Mouse (Mus musculus) thymus, postnatal 25 days (tissue): Measurements from ENCODE around the gene Rpl5.
A peak's percentile ranks its signal among the peaks of the same experiment; 100 is the strongest.

ENCODE experiments used
- DNase-seq: peaks from one replicate; pipeline ENCODE4 v3.0.0; 2022

The Rpl5 gene

GRCm38 (mm10) chr5:107946475-107946874 is 46.2 kb downstream of the Rpl5 start:
- no peak for DNase-seq

- no peak for DNase-seq
Observed at GRCm38 (mm10) chr5:107947548-107947947, 47.2 kb downstream of the Rpl5 start.

- DNase-seq: no peak
Observed at GRCm38 (mm10) chr5:107948899-107949298, 48.6 kb downstream of the Rpl5 start.

- no peak for DNase-seq
Observed at GRCm38 (mm10) chr5:107949607-107950006, 49.3 kb downstream of the Rpl5 start.

GRCm38 (mm10) chr5:107950643-107951042 is 50.3 kb downstream of the Rpl5 start:
- DNase-seq: peak; percentile 39
